Mouse (Mus musculus): Measurements from ENCODE around the gene Prc1. TPM values are rescaled to one million over a fixed set of nuclear protein-coding genes. Genes with fewer than 3 reads are reported as not detected.
A peak's percentile ranks its signal among the peaks of the same experiment; 100 is the strongest.

Prc1 gene
- polyA plus RNA-seq, 1 experiment: 124 TPM

- H3K4me3 ChIP-seq (ENCODE audit: insufficient read depth, low read length): no peak overlapping the region
- TF ChIP-seq CTCF (IDR thresholded peaks at IDR 0.05; ENCODE audit: borderline replicate concordance, insufficient read depth, low read length) (no peak), POLR2A (IDR thresholded peaks at IDR 0.05; ENCODE audit: low read depth, low read length) (no peak)
- no peaks in the 10 kb centered on the region for H3K4me1 ChIP-seq (ENCODE audit: control insufficient read depth, insufficient read depth, low read length)
- no peak overlapping the region for H3K27ac ChIP-seq (ENCODE audit: insufficient read depth, low read length)
Measured at GRCm38 (mm10) chr7:80326076-80326475, 31.8 kb downstream of the Prc1 start.

GRCm38 (mm10) chr7:80330278-80330677, 36.0 kb downstream of the Prc1 start:
- Histone ChIP-seq H3K4me1 (ENCODE audit: control insufficient read depth, insufficient read depth, low read length) (no peaks in the 10 kb centered on the region), H3K27ac (ENCODE audit: insufficient read depth, low read length) (no peak overlapping the region), H3K4me3 (ENCODE audit: insufficient read depth, low read length) (no peak overlapping the region)
- TF ChIP-seq POLR2A (IDR thresholded peaks at IDR 0.05; ENCODE audit: low read depth, low read length): no peak
- TF ChIP-seq CTCF (IDR thresholded peaks at IDR 0.05; ENCODE audit: borderline replicate concordance, insufficient read depth, low read length): no peak

GRCm38 (mm10) chr7:80331433-80331832, 37.2 kb downstream of the Prc1 start:
- H3K27ac ChIP-seq (ENCODE audit: insufficient read depth, low read length): no peak overlapping the region
- no peak overlapping the region for H3K4me3 ChIP-seq (ENCODE audit: insufficient read depth, low read length)
- no peak for TF ChIP-seq POLR2A (IDR thresholded peaks at IDR 0.05; ENCODE audit: low read depth, low read length)
- no peak for TF ChIP-seq CTCF (IDR thresholded peaks at IDR 0.05; ENCODE audit: borderline replicate concordance, insufficient read depth, low read length)
- no peaks in the 10 kb centered on the region for H3K4me1 ChIP-seq (ENCODE audit: control insufficient read depth, insufficient read depth, low read length)

- Histone ChIP-seq H3K4me1 (ENCODE audit: control insufficient read depth, insufficient read depth, low read length) (peaks cover 4% of the 10 kb centered on the region), H3K4me3 (ENCODE audit: insufficient read depth, low read length) (no peak overlapping the region), H3K27ac (ENCODE audit: insufficient read depth, low read length) (no peak overlapping the region)
- TF ChIP-seq POLR2A (IDR thresholded peaks at IDR 0.05; ENCODE audit: low read depth, low read length) (no peak), CTCF (IDR thresholded peaks at IDR 0.05; ENCODE audit: borderline replicate concordance, insufficient read depth, low read length) (no peak)
Measured at GRCm38 (mm10) chr7:80334848-80335247, 40.6 kb downstream of the Prc1 start.

DNA sequence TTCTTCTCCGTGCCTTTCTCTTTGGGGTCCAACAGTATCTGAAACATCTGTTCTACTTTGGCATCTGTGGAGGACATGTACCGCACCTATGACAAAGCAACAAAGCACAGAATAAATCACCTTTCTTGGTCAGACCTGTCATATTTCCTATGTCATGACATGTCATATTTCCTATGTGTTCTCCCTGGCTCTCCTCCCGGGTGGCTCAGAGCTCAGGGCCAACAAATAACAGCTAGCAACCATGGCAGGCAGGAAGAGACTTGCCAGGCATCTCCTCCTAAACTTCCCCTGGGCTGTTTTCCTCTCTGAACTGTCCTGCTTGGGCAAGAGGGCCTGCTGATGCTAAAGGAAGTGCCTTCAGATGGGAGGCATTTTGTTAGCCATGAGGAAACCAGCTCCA, 42.7 kb downstream of the Prc1 start:
- Histone ChIP-seq H3K4me3 (ENCODE audit: insufficient read depth, low read length) (no peak overlapping the region), H3K27ac (ENCODE audit: insufficient read depth, low read length) (no peak overlapping the region), H3K4me1 (ENCODE audit: control insufficient read depth, insufficient read depth, low read length) (peaks cover 6% of the 10 kb centered on the region)
- TF ChIP-seq POLR2A (IDR thresholded peaks at IDR 0.05; ENCODE audit: low read depth, low read length) (no peak), CTCF (IDR thresholded peaks at IDR 0.05; ENCODE audit: borderline replicate concordance, insufficient read depth, low read length) (no peak)

GRCm38 (mm10) chr7:80339371-80339770, 45.1 kb downstream of the Prc1 start:
- Histone ChIP-seq H3K4me3 (ENCODE audit: insufficient read depth, low read length) (peak overlapping the region; percentile 82), H3K27ac (ENCODE audit: insufficient read depth, low read length) (no peak overlapping the region), H3K4me1 (ENCODE audit: control insufficient read depth, insufficient read depth, low read length) (peaks cover 6% of the 10 kb centered on the region)
- TF ChIP-seq POLR2A (IDR thresholded peaks at IDR 0.05; ENCODE audit: low read depth, low read length): no peak
- TF ChIP-seq CTCF (IDR thresholded peaks at IDR 0.05; ENCODE audit: borderline replicate concordance, insufficient read depth, low read length): no peak

DNA sequence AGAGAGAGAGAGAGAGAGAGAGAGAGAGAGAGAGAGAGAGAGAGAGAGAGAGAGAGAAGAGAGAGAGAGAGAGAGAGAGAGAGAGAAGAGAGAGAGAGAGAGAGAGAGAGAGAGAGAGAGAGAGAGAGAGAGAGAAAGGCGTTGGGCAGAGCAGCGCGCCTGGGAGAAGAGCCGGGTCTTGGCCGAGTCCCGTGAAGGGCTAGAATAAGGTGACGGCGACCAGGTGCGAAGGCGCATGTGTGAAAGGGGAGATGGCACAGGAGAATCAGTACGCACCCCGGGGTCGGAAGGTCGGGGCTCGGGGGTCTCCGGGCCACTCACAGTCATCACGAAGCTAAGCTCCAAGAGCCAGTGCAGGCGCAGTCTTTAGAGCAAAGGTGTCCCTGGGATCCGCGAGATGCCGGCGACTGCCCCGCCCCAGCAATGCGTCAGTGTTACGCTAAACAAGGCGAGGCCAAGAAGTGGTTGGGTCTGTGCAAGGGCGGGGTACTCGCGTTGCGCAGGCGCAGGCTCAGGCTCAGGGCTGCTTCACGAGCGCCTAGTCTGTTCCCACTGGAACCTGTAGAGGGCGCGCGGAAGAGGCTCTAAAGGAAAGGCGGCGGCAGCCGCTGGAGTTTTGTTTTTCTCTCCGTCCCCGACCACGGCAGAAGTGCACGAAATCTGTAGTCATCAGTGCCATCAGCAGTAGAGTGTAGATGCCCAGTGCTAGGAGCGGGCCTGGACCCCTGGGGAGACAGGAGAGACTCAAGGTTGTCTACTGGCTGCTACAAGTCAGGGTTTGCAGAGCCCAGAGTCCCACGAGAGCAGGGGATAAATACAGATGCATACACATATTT, 45.8 kb downstream of the Prc1 start:
- Histone ChIP-seq H3K4me1 (ENCODE audit: control insufficient read depth, insufficient read depth, low read length) (peaks cover 6% of the 10 kb centered on the region), H3K27ac (ENCODE audit: insufficient read depth, low read length) (peak overlapping the region; percentile 48; the same call in 1 of the 2 replicates), H3K4me3 (ENCODE audit: insufficient read depth, low read length) (peak overlapping the region; percentile 82)
- TF ChIP-seq POLR2A (IDR thresholded peaks at IDR 0.05; ENCODE audit: low read depth, low read length) (peak; percentile 82), CTCF (IDR thresholded peaks at IDR 0.05; ENCODE audit: borderline replicate concordance, insufficient read depth, low read length) (0 out of 2 replicates have a peak, but pooled peaks have one; percentile 13)

DNA sequence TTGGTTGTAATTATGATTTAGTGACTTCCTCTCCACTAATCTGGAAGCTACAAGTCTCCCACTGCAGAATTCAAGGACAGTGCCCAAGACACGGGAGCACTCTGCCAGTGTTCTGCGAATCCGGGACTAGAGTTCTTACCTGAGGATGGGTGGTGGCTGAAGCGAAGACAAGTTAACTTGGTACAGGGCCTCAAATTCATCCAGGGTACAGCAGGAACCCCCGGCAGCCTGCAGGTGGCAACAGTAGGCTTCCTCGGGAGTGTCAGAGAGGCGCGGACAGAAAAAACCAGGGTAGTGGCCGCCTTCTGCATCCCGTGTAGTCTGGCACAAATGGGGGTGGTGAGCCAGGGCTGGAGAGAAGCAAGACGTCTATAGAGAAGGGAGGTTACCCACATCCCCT, 46.5 kb downstream of the Prc1 start, which contains the start of gene Unc45a:
Unc45a (minus strand) TSS at position 213 of the 400 bp plus-strand sequence.
- Histone ChIP-seq H3K27ac (ENCODE audit: insufficient read depth, low read length) (peak within 1 kb of the TSS; percentile 48; the same call in 1 of the 2 replicates), H3K4me3 (ENCODE audit: insufficient read depth, low read length) (peak within 1 kb of the TSS; percentile 82), H3K4me1 (ENCODE audit: control insufficient read depth, insufficient read depth, low read length) (peaks cover 6% of the 10 kb centered on the region)
- TF ChIP-seq CTCF (IDR thresholded peaks at IDR 0.05; ENCODE audit: borderline replicate concordance, insufficient read depth, low read length): peak; percentile 56; the same call in 1 of the 2 replicates
- no peak for TF ChIP-seq POLR2A (IDR thresholded peaks at IDR 0.05; ENCODE audit: low read depth, low read length)

- Histone ChIP-seq H3K4me1 (ENCODE audit: control insufficient read depth, insufficient read depth, low read length) (peaks cover 6% of the 10 kb centered on the region), H3K4me3 (ENCODE audit: insufficient read depth, low read length) (no peak overlapping the region), H3K27ac (ENCODE audit: insufficient read depth, low read length) (no peak overlapping the region)
- TF ChIP-seq CTCF (IDR thresholded peaks at IDR 0.05; ENCODE audit: borderline replicate concordance, insufficient read depth, low read length) (no peak), POLR2A (IDR thresholded peaks at IDR 0.05; ENCODE audit: low read depth, low read length) (no peak)
Measured at GRCm38 (mm10) chr7:80341793-80342192, 47.5 kb downstream of the Prc1 start.

GRCm38 (mm10) chr7:80342858-80343257, 48.6 kb downstream of the Prc1 start, which contains the start of gene Hddc3:
Gene Hddc3, plus strand, starts transcription at chr7:80343104.
- TF ChIP-seq POLR2A (IDR thresholded peaks at IDR 0.05; ENCODE audit: low read depth, low read length) (peak; percentile 92), CTCF (IDR thresholded peaks at IDR 0.05; ENCODE audit: borderline replicate concordance, insufficient read depth, low read length) (0 out of 2 replicates have a peak, but pooled peaks have one; percentile 22)
- Histone ChIP-seq H3K4me3 (ENCODE audit: insufficient read depth, low read length) (peak within 1 kb of the TSS; percentile 49), H3K27ac (ENCODE audit: insufficient read depth, low read length) (no peak within 1 kb of the TSS), H3K4me1 (ENCODE audit: control insufficient read depth, insufficient read depth, low read length) (peaks cover 14% of the 10 kb centered on the region)
